Mouse (Mus musculus) stomach, postnatal 0 days (tissue): ENCODE measurements around the gene Tmem39b.

Experiments
- CTCF ChIP-seq: IDR thresholded peaks from 2 replicates; pipeline ENCODE4 v1.5.1; 2016; ENCODE audit warnings: antibody characterized with exemption, low read depth, mild to moderate bottlenecking, moderate library complexity
- EP300 ChIP-seq: optimal IDR thresholded peaks from 2 replicates; pipeline ENCODE3; 2016; ENCODE audit warnings: antibody characterized with exemption

GRCm38 (mm10) chr4:129662255-129662813 is 34.3 kb downstream of the Tmem39b start:
- TF ChIP-seq CTCF (no peak), EP300 (no peak)
